Mouse (Mus musculus) liver, embryonic 13.5 days (tissue): ENCODE results near the gene Cdh23. TPM values are rescaled to one million over a fixed set of nuclear protein-coding genes. Genes with fewer than 3 reads are reported as not detected.

Experiments
- ATAC-seq: fragments of 200-750 bp; cut with Nextera tagmentation; 2 replicates; pipeline ENCODE4 v1.8.0; 2017; ENCODE audit warnings: low read depth, mild to moderate bottlenecking, moderate number of reproducible peaks, moderate library complexity
- DNase-seq: peaks from one replicate; pipeline ENCODE4 v3.0.0; 2022
- H3K27ac ChIP-seq: fragments of 300-500 bp; sonication (generic); 2 replicates; pipeline ENCODE4 v1.5.1; 2015; ENCODE audit warnings: moderate library complexity, mild to moderate bottlenecking, inconsistent platforms
- H3K27me3 ChIP-seq: fragments of 300-500 bp; sonication (generic); 2 replicates; pipeline ENCODE4 v1.6.1; 2015; ENCODE audit warnings: mild to moderate bottlenecking, inconsistent platforms
- H3K36me3 ChIP-seq: fragments of 300-500 bp; sonication (generic); 2 replicates; pipeline ENCODE4 v1.6.1; 2015; ENCODE audit warnings: mild to moderate bottlenecking, inconsistent platforms
- H3K4me1 ChIP-seq: fragments of 300-500 bp; sonication (generic); replicated peaks from 2 replicates; pipeline ENCODE4 v1.6.1; 2015; ENCODE audit warnings: inconsistent platforms
- H3K4me2 ChIP-seq: fragments of 300-500 bp; sonication (generic); 2 replicates; pipeline ENCODE4 v1.6.1; 2015; ENCODE audit warnings: inconsistent platforms, mild to moderate bottlenecking, moderate library complexity
- H3K4me3 ChIP-seq: fragments of 300-500 bp; sonication (generic); replicated peaks from 2 replicates; pipeline ENCODE4 v1.5.1; 2015; ENCODE audit warnings: mild to moderate bottlenecking, inconsistent platforms
- H3K9ac ChIP-seq: fragments of 300-500 bp; sonication (generic); 2 replicates; pipeline ENCODE4 v1.6.1; 2015; ENCODE audit warnings: mild to moderate bottlenecking, inconsistent platforms
- H3K9me3 ChIP-seq: fragments of 300-500 bp; sonication (generic); replicated peaks from 2 replicates; pipeline ENCODE4 v1.6.1; 2016; ENCODE audit warnings: inconsistent platforms
- WGBS: fragments of 180-500 bp; shearing (Covaris S2); methylation state at CpG from one replicate; pipeline ENCODE4 v1.1.7; 2015; ENCODE audit not compliant: insufficient replicate concordance; 5-methylcytosine and 5-hydroxymethylcytosine counted together
- polyA plus RNA-seq: library from polyadenylated mRNA; unstranded; fragments of >200 nt; fragmentation: Nextera tagmentation; extraction: Ambion mirVana; gene quantifications from 2 replicates; pipeline ENCODE4 v1.2.1, GENCODE M21; 2015

The Cdh23 gene
- polyA plus RNA-seq, 1 experiment from 2014 or later, result 0.16 TPM

GRCm38 (mm10) chr10:60278006-60278399, 418.3 kb downstream of the Cdh23 start:
- peak overlapping the region; percentile 83 for H3K27ac ChIP-seq
- H3K4me3 ChIP-seq, result peak overlapping the region; percentile 79
- no peaks in the 10 kb centered on the region for H3K9me3 ChIP-seq
- DNase-seq (no peak), ATAC-seq (peak; percentile 72)
- 13% methylated on average over 13 of the region's 13 CpGs for WGBS
- peaks cover 6% of the 10 kb centered on the region; the same call in 1 of the 2 replicates for H3K36me3 ChIP-seq
- H3K4me2 ChIP-seq, result peak overlapping the region; percentile 85
- peak overlapping the region; percentile 86 for H3K9ac ChIP-seq
- no peaks in the 10 kb centered on the region for H3K27me3 ChIP-seq
- H3K4me1 ChIP-seq, result peaks cover 66% of the 10 kb centered on the region

- WGBS, result 2% methylated on average over 54 of the region's 54 CpGs
- peaks cover 66% of the 10 kb centered on the region for H3K4me1 ChIP-seq
- H3K4me2 ChIP-seq, result peak within 1 kb of the TSS; percentile 85
These were observed 418.9 kb downstream of the Cdh23 start, which contains the start of gene Psap for GRCm38 (mm10) chr10:60277207-60278005. TSS of gene Psap (plus strand) at chr10:60277627.

GRCm38 (mm10) chr10:60273382-60273781, 422.9 kb downstream of the Cdh23 start:
- Histone ChIP-seq H3K27ac (no peak overlapping the region), H3K36me3 (no peaks in the 10 kb centered on the region), H3K9ac (no peak overlapping the region), H3K9me3 (no peaks in the 10 kb centered on the region), H3K4me1 (peaks cover 48% of the 10 kb centered on the region), H3K27me3 (no peaks in the 10 kb centered on the region), H3K4me2 (no peak overlapping the region), H3K4me3 (no peak overlapping the region)
- WGBS, result 51% methylated on average over 6 of the region's 6 CpGs
- DNase-seq (no peak), ATAC-seq (no peak)

More at GRCm38 (mm10) chr10:60277207-60278005, 418.9 kb downstream of the Cdh23 start, which contains the start of gene Psap:
- H3K27me3 ChIP-seq, result no peaks in the 10 kb centered on the region
- no peaks in the 10 kb centered on the region for H3K9me3 ChIP-seq
- peak within 1 kb of the TSS; percentile 86 for H3K9ac ChIP-seq
- ATAC-seq (peak; percentile 91), DNase-seq (peak; percentile 91)
- peak within 1 kb of the TSS; percentile 83 for H3K27ac ChIP-seq
- H3K4me3 ChIP-seq, result peak within 1 kb of the TSS; percentile 79
- peaks cover 6% of the 10 kb centered on the region; the same call in 1 of the 2 replicates for H3K36me3 ChIP-seq

DNA sequence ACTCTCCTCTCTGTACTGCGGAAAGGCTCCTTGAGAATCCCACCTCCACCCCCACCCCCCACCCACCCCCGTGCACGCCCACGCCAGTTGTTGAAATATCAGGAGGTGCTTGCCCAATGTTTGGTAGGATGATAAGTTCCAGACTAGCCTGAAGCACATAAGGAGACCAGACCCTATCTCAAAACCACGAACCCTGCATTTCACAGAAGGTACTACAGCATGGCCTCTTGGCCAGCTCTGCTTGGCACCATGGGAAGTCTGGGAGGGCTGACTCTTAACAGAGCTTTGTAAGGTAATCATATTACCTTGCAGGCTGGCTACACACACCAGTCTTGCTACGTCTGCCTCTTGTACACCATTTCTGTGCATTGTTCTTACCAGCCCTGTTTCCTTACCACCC, 424.0 kb downstream of the Cdh23 start:
- ATAC-seq (peak; percentile 49), DNase-seq (no peak)
- Histone ChIP-seq H3K9me3 (no peaks in the 10 kb centered on the region), H3K27me3 (no peaks in the 10 kb centered on the region), H3K4me2 (no peak overlapping the region), H3K27ac (no peak overlapping the region), H3K9ac (no peak overlapping the region), H3K4me1 (peaks cover 45% of the 10 kb centered on the region), H3K4me3 (no peak overlapping the region), H3K36me3 (no peaks in the 10 kb centered on the region)
- 10% methylated on average over 6 of the region's 6 CpGs for WGBS

DNA sequence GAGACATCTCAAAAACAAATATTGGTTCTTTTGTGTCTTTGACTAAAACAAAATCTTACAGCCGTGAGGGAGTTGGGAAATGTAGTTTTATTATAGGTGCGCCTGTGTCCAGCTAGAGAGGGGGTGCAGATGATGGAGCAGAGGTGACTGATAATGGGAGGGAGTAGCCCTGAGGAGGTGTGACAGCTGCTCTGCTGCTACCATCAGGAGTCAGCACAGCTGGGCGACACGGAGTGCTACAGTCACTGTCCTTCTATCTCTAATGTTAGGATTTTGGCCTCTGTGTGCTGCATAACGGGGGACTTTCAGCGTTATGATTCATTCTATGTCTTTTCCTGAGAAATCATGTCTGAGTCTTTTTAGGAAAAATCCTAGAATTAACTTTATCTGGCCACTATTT, 425.3 kb downstream of the Cdh23 start:
- no peaks in the 10 kb centered on the region for H3K9me3 ChIP-seq
- H3K4me3 ChIP-seq, result no peak overlapping the region
- H3K9ac ChIP-seq, result no peak overlapping the region
- DNase-seq (no peak), ATAC-seq (0 out of 2 replicates have a peak, but pooled peaks have one; percentile 51)
- WGBS, result 53% methylated on average over 6 of the region's 6 CpGs
- H3K4me1 ChIP-seq, result peaks cover 39% of the 10 kb centered on the region
- no peaks in the 10 kb centered on the region for H3K36me3 ChIP-seq
- no peak overlapping the region for H3K4me2 ChIP-seq
- no peak overlapping the region for H3K27ac ChIP-seq
- no peaks in the 10 kb centered on the region for H3K27me3 ChIP-seq

- H3K4me3 ChIP-seq, result no peak overlapping the region
- WGBS, result 59% methylated on average over 13 of the region's 13 CpGs
- ATAC-seq, result peak; percentile 35; the same call in 1 of the 2 replicates
These were observed 426.9 kb downstream of the Cdh23 start for GRCm38 (mm10) chr10:60269141-60270064.

DNA sequence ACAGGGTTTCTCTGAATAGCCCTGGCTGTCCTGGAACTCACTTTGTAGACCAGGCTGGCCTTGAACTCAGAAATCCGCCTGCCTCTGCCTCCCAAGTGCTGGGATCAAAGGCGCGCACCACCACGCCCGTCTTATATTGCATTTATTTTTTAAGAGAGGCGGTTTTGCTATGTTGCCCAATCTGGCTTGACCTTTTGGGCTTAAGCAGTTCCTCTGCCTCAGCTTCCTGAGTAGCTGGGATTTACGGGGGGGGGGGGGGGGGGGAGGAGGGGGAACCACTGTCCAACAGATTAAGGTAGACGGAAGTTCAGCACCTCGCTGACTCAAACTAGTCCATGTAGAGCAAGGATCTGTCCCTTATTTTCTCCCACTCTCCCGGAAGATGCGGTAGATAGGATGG, 427.6 kb downstream of the Cdh23 start:
- Histone ChIP-seq H3K4me1 (peaks cover 38% of the 10 kb centered on the region), H3K9me3 (no peaks in the 10 kb centered on the region), H3K36me3 (no peaks in the 10 kb centered on the region), H3K9ac (no peak overlapping the region), H3K4me2 (no peak overlapping the region), H3K4me3 (no peak overlapping the region), H3K27me3 (no peaks in the 10 kb centered on the region), H3K27ac (no peak overlapping the region)
- no peak for DNase-seq
- 63% methylated on average over 10 of the region's 11 CpGs for WGBS
- ATAC-seq, result no peak

More at GRCm38 (mm10) chr10:60269141-60270064, 426.9 kb downstream of the Cdh23 start:
- Histone ChIP-seq H3K27ac (no peak overlapping the region), H3K9me3 (no peaks in the 10 kb centered on the region), H3K27me3 (no peaks in the 10 kb centered on the region), H3K4me2 (no peak overlapping the region), H3K36me3 (no peaks in the 10 kb centered on the region), H3K9ac (no peak overlapping the region), H3K4me1 (peaks cover 39% of the 10 kb centered on the region)
- no peak for DNase-seq

- H3K9me3 ChIP-seq, result no peaks in the 10 kb centered on the region
- no peak overlapping the region for H3K4me3 ChIP-seq
- no peak overlapping the region for H3K9ac ChIP-seq
- WGBS, result 70% methylated on average over 8 of the region's 8 CpGs
- no peaks in the 10 kb centered on the region for H3K36me3 ChIP-seq
- DNase-seq (no peak), ATAC-seq (no peak)
- no peak overlapping the region for H3K27ac ChIP-seq
- peaks cover 20% of the 10 kb centered on the region for H3K4me1 ChIP-seq
- H3K4me2 ChIP-seq, result no peak overlapping the region
- H3K27me3 ChIP-seq, result no peaks in the 10 kb centered on the region
These were observed 429.4 kb downstream of the Cdh23 start for GRCm38 (mm10) chr10:60266842-60267401.

DNA sequence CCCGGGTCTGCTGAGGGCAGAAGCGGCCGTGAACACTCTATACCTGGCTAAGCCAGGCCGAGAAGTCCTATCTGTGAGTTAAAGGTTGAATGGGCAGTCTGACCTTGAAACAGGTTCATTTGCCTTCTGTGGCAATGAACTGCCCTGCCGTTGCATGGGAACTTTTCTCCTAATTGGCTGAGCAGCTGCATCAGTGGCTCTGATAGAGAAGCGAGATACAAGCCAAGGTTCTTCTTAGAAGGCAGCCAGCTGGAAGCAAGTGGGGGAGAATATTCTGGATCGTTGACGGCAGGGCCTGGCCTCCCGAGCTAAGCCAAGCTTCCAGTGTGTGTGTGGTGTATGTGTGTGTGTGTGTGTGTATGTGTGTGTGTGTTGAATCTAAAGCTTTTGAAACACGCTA, 431.0 kb downstream of the Cdh23 start:
- 66% methylated on average over 10 of the region's 10 CpGs for WGBS

GRCm38 (mm10) chr10:60263351-60263750, 432.9 kb downstream of the Cdh23 start:
- H3K9ac ChIP-seq, result no peak overlapping the region
- no peak overlapping the region for H3K4me2 ChIP-seq
- no peak for DNase-seq
- no peaks in the 10 kb centered on the region for H3K27me3 ChIP-seq
- 51% methylated on average over 7 of the region's 7 CpGs for WGBS
- no peaks in the 10 kb centered on the region for H3K9me3 ChIP-seq
- no peak overlapping the region for H3K4me3 ChIP-seq
- 0 out of 2 replicates have a peak, but pooled peaks cover 3% of the 10 kb centered on the region for H3K4me1 ChIP-seq
- ATAC-seq, result no peak
- no peak overlapping the region for H3K27ac ChIP-seq
- H3K36me3 ChIP-seq, result no peaks in the 10 kb centered on the region

More for the DNA sequence above, 431.0 kb downstream of the Cdh23 start:
- Histone ChIP-seq H3K9me3 (no peaks in the 10 kb centered on the region), H3K36me3 (no peaks in the 10 kb centered on the region), H3K27ac (no peak overlapping the region), H3K4me2 (no peak overlapping the region), H3K4me1 (peaks cover 12% of the 10 kb centered on the region), H3K9ac (no peak overlapping the region), H3K4me3 (no peak overlapping the region), H3K27me3 (no peaks in the 10 kb centered on the region)
- ATAC-seq, result no peak
- no peak for DNase-seq

- Histone ChIP-seq H3K27me3 (no peaks in the 10 kb centered on the region), H3K4me2 (no peak overlapping the region), H3K9ac (no peak overlapping the region), H3K27ac (no peak overlapping the region), H3K4me3 (no peak overlapping the region), H3K9me3 (no peaks in the 10 kb centered on the region), H3K4me1 (0 out of 2 replicates have a peak, but pooled peaks cover 2% of the 10 kb centered on the region), H3K36me3 (no peaks in the 10 kb centered on the region)
- DNase-seq, result no peak
- ATAC-seq, result peak; percentile 52; the same call in 1 of the 2 replicates
- WGBS, result 36% methylated on average over 3 of the region's 3 CpGs
These were observed 433.9 kb downstream of the Cdh23 start for GRCm38 (mm10) chr10:60262386-60262785.
